Mouse (Mus musculus) G1E-ER4 (cell line): ENCODE measurements around the gene Metap2. TPM values are rescaled to one million over a fixed set of nuclear protein-coding genes. Genes with fewer than 3 reads are reported as not detected.

ENCODE experiments used
- GATA1 ChIP-seq: IDR thresholded peaks from one replicate; pipeline ENCODE4 v1.8.0; 2012; ENCODE audit warnings: low read length, inconsistent platforms
- polyA plus RNA-seq: library from polyadenylated mRNA; stranded (reverse); fragments of >175 nt; gene quantifications from 2 replicates; pipeline ENCODE4 v1.2.3, GENCODE M21; 2012

Metap2 gene
- polyA plus RNA-seq, 1 experiment = 1,051 TPM

- no peak for TF ChIP-seq GATA1
Measured at GRCm38 (mm10) chr10:93916778-93917177, 19.9 kb upstream of the Metap2 start.

DNA sequence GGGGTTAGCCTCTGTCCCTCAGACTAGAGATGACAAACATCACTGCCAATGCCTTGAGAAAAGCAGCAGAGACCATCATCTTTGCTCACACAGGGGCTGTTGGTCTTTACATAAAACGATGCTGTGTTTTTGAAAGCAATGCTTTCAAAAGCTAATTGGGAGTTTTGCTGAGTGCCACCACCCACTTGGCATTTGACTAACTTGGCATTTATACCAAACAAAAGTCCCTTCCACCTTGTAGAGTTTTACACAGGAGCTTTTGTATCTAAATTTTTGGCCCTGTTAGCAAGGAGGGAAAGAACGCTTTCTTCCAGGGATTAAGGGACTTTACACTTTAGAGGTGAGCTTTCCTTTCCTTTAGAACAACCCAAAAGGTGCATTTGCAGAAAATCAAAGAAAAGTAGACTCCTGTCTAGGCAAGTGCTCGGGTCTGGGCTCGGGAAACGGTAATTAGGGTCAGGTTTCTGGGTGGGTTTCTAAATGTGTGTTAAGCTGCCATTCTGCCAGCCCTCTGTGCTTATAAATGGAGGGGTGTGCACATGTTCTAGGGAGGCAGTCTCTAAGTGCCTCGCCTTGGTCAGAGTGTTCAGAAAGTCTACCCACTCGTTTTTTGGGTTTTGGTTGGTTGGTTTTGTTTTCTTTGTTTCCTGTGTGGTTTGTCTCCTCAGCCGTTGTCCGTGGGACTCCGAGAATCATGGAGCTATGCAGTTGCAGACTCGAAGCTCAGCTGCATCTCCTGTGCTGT lies 18.8 kb upstream of the Metap2 start:
- TF ChIP-seq GATA1 = no peak

DNA sequence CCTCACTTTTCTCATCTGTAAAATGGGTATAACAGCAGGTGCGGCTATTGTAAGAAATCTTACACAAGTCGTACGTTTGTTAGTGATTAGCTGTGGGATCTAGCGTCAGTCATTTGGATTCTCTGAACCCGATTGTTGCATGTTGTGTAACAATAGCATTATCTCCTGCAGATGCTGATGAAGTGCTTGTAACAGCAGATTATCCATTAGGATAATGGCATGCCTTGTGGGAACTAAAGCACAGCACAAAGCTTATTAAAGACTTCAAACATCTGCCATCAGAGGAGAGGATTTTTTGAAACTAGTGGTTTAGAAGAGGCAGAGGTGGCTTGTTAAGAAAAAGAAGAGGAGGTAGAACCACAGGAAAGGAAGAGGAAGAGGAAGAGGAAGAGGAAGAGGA lies 16.6 kb upstream of the Metap2 start:
- no peak for TF ChIP-seq GATA1

GRCm38 (mm10) chr10:93912917-93913316 lies 16.0 kb upstream of the Metap2 start:
- no peak for TF ChIP-seq GATA1

DNA sequence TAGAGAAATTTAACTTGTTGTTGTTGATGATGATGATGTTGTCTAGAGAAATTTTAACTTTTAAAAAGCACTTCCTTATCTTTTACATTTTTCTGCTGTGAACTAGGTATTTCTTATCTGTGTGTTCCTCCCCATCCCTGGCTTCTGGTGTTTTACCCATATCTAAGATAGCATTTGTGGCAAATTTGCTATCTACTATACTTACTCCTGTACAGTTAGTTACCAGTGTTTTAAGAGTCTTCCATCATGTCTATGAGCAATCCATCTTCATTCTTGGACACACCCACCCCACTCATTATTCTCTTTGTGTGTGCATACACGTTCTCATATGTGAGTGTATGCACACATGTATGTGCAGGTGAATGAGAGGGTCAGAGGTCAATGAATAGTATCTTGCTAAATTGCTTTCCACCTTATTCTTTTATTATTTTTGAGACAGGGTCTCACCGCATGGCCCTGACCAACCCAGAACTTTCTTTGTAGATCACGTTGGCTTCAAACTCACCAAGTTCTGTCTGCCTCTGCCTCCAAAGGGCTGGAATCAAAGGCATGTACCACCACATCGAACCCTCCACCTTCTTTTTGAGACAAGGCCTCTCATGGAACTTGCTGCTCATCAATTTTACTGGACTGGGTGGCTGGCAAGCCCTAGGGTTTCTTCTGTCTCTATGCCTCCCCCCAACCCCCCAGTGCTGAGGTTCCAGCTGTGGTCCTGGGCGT lies 15.4 kb upstream of the Metap2 start:
- TF ChIP-seq GATA1 = peak; percentile 40

DNA sequence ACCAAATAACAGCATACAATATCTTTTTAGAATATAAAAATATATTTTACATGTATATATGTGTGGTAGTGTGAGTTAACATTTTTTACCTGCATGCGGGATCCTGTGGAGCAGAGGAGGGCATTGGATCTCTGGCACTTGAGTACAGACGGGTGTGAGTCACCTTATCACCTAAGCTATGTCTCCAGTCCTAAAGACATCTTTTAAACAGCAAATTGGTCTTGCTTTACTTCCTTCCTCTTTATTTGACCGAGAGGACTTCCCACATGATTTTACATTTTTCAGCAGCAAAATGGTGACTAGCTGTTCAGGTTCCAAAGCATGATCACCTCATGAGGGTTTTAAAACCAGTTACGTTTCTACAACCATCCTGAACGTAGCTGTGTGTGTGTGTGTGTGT lies 14.4 kb upstream of the Metap2 start:
- no peak for TF ChIP-seq GATA1

GRCm38 (mm10) chr10:93909811-93910446 lies 13.0 kb upstream of the Metap2 start:
- TF ChIP-seq GATA1 = no peak

DNA sequence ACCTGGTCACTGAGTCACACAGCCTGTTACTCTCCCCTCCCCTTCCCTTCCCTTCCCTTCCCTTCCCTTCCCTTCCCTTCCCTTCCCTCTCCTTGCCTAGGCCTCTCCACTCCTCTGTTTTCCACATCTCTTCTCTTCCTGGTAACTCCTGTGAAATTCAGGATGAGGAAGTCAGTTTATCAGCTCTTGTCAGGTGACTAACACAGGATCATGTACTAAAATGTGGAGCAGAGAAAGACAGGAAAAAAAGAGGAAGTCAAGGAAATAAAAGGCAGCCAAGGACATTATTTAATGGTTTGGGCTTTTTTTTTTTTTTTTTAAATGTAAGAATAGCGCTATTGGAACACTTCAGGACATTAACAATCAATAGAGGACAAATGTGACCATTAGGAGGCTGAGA lies 12.1 kb upstream of the Metap2 start:
- TF ChIP-seq GATA1 = no peak

DNA sequence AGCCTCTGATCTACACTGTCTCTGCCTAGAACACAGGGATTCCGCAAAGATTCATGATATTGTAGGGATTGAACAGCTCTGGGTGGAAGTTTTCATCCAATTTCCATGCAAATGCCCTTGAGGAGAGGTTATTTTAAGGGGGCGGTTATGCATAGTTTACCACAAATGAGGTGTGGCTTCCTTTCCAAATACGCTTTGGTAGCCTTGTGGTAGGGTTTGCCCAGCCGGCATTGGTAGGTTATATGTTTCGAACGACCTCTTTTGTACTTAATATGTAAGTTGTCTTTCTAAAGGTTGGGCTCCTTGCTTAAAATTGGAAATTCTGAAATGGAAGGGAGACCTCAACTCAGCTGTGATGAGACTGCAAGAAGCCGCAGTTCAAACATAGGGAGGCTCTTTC lies 11.6 kb upstream of the Metap2 start:
- no peak for TF ChIP-seq GATA1

- TF ChIP-seq GATA1 = no peak
Measured at GRCm38 (mm10) chr10:93907376-93907775, 10.5 kb upstream of the Metap2 start.

GRCm38 (mm10) chr10:93899907-93900306 lies 3.0 kb upstream of the Metap2 start:
- TF ChIP-seq GATA1 = peak; percentile 30

GRCm38 (mm10) chr10:93899303-93899702 lies 2.4 kb upstream of the Metap2 start:
- no peak for TF ChIP-seq GATA1

- TF ChIP-seq GATA1 = no peak
Measured at GRCm38 (mm10) chr10:93892551-93892950, 4.3 kb downstream of the Metap2 start.

DNA sequence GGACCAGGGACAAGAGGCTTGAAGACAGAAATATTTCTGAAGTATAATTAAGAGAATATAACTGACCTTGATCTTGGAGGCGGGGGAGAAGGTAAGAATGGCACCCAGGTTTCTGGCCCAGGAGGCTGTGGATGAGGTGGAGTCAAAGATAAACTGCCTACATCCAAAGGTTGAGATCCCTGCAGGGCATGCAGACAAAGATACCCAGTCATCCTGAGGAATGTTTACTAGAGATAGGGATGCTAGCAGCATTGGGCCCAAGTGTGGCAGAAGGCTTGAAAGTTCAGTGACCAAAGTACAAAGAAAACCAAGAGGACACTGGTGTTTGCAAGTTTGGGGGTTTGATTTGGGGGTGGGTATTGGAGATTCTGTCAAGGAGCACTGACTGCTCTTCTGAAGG lies 5.9 kb downstream of the Metap2 start:
- TF ChIP-seq GATA1 = no peak

- no peak for TF ChIP-seq GATA1
Measured at GRCm38 (mm10) chr10:93890565-93890964, 6.3 kb downstream of the Metap2 start.

DNA sequence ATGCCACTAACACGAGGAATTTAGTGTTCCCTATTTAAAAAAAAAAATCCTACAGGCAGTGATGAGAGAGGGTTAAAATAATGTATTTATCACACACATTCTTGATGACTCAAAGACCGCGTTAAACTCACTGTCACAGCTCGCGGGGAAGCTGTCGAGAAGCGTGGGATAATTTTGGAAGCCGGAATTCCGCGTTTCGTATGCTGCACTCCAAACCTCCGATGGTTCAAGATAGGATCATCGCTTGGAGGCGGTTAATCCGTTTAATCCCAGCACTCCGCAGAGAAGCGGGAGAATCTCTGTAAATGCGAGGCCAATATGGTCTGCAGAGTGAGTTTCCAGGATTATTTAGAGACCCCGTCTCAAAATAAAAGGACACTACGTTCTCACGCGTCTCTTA lies 6.9 kb downstream of the Metap2 start:
- no peak for TF ChIP-seq GATA1

DNA sequence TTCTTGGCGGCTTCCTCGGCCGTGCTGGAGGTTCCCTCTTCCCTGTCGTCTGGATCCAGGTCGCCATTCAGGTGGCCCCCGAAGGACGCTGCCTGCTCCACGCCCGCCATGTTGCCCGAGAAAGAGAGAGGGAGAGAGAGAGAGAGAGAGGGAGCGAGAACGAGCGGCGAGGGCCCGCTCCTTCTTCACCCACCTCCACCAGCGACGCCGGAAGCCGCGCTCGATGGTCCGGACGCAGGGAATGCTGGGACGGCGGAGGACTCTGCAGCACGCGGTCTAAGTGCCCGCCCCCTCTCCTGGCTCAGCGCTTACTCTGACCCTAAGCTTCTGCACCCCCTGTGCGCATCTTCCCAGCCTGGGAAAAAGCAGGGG lies 7.3 kb downstream of the Metap2 start:
- TF ChIP-seq GATA1 = no peak
